Mouse (Mus musculus) embryonic facial prominence, embryonic 11.5 days (tissue): ENCODE data around the gene Pla2g2c. TPM values are rescaled to one million over a fixed set of nuclear protein-coding genes. Genes with fewer than 3 reads are reported as not detected.

Source experiments
- ATAC-seq: fragments of 200-750 bp; cut with Nextera tagmentation; replicated peaks from 2 replicates; pipeline ENCODE4 v1.8.0; 2017; ENCODE audit warnings: low read depth; ENCODE audit not compliant: insufficient number of reproducible peaks, low FRiP score, low TSS enrichment
- DNase-seq: peaks from one replicate; pipeline ENCODE4 v3.0.0-alpha.2; 2015; ENCODE audit warnings: low spot score
- H3K27ac ChIP-seq: fragments of 300-500 bp; sonication (generic); replicated peaks from 2 replicates; pipeline ENCODE4 v1.5.1; 2014; ENCODE audit warnings: mild to moderate bottlenecking, low read depth, low read length, control low read depth
- H3K27me3 ChIP-seq: fragments of 300-500 bp; sonication (generic); 2 replicates; pipeline ENCODE4 v1.6.1; 2014; ENCODE audit warnings: mild to moderate bottlenecking, low read length, moderate library complexity, mixed read lengths; ENCODE audit not compliant: control insufficient read depth, insufficient read depth
- H3K36me3 ChIP-seq: fragments of 300-500 bp; sonication (generic); replicated peaks from 2 replicates; pipeline ENCODE4 v1.6.1; 2014; ENCODE audit warnings: low read depth, mild to moderate bottlenecking, low read length, moderate library complexity, mixed read lengths; ENCODE audit not compliant: control insufficient read depth, insufficient read depth
- H3K4me1 ChIP-seq: fragments of 300-500 bp; sonication (generic); 2 replicates; pipeline ENCODE4 v1.6.1; 2014; ENCODE audit warnings: low read length, mixed read lengths; ENCODE audit not compliant: control insufficient read depth, insufficient read depth
- H3K4me2 ChIP-seq: fragments of 300-500 bp; sonication (generic); 2 replicates; pipeline ENCODE4 v1.6.1; 2014; ENCODE audit warnings: low read depth, mild to moderate bottlenecking, control low read depth, low read length, moderate library complexity
- H3K4me3 ChIP-seq: fragments of 300-500 bp; sonication (generic); 2 replicates; pipeline ENCODE4 v1.5.1; 2014; ENCODE audit warnings: low read depth, low read length, control low read depth
- H3K9ac ChIP-seq: fragments of 300-500 bp; sonication (generic); replicated peaks from 2 replicates; pipeline ENCODE4 v1.6.1; 2014; ENCODE audit warnings: mild to moderate bottlenecking, control low read depth, low read length
- H3K9me3 ChIP-seq: fragments of 300-500 bp; sonication (generic); replicated peaks from 2 replicates; pipeline ENCODE4 v1.6.1; 2016; ENCODE audit warnings: mild to moderate bottlenecking, low read length, inconsistent platforms, mixed read lengths; ENCODE audit not compliant: control insufficient read depth
- WGBS: fragments of 180-500 bp; shearing (Covaris S2); extraction: QIAGEN DNeasy Blood & Tissue Kit; methylation state at CpG from one replicate; pipeline ENCODE4 v1.1.7; 2014; 5-methylcytosine and 5-hydroxymethylcytosine counted together
- polyA plus RNA-seq: library from polyadenylated mRNA; unstranded; fragments of >200 nt; fragmentation: Nextera tagmentation; extraction: Ambion mirVana; gene quantifications from 2 replicates; pipeline ENCODE4 v1.2.1, GENCODE M21; 2014

Pla2g2c gene
- polyA plus RNA-seq, 1 experiment from 2014 or later: 0.48 TPM

DNA sequence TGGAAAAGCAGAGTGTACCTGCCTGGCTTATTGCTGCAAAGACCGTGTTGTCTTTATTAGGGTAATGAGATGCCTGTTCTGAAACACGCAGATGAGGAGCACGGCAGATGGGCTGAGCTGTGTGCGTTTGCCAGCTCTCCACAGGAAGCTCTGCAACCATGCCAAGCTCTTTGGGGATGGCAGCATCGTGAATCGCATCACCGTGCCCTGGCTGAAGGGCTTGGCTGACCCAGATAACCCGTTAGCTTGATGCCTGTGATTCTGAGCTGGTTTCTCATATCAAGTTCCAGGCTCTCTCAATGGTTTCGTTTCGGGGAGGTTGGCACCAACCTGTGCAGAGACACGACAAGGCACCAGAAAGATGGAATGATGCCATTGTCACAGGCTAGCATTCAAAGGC is 14.0 kb upstream of the Pla2g2c start:
- H3K4me3 ChIP-seq: no peak overlapping the region
- no peaks in the 10 kb centered on the region for H3K36me3 ChIP-seq
- DNase-seq (no peak), ATAC-seq (no peak)
- H3K27ac ChIP-seq: no peak overlapping the region
- 83% methylated on average over 11 of the region's 11 CpGs for WGBS
- H3K9ac ChIP-seq: no peak overlapping the region
- no peak overlapping the region for H3K4me2 ChIP-seq
- no peaks in the 10 kb centered on the region for H3K27me3 ChIP-seq
- H3K4me1 ChIP-seq: no peaks in the 10 kb centered on the region
- H3K9me3 ChIP-seq: no peaks in the 10 kb centered on the region

DNA sequence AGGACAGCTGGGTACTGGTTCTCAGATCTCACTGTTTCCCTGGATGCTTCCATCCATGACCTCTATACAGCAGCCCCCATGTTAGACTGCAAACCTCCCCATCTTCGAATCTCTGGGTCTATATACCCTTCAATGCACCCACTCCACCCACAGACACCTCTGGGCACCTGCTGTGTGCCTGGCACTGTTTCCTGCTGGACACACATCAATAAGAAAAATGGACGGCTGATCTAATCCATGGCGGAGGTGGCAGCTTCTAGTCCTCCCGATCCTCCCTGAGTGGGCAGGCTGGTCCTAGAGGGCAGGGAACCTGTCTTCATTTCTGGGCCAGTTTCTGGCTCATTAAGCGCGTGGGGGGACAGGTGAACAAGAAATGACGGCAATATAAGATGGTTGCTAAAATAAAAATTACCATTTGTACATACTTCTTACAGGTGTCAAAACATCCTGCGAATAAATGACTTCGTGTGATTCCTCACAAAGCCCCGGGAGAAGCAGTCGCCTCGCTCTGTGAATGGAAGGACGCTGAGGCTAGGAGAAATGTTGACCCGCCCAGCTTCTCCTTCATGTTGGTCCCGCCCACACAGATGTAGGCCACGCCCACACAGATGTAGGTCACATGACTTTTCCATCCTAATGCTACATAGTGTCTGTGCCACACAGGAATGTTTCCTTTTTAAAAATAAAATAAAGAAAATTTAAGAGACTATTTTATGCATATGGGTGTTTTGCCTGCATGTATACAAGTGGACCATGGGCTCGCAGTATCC is 13.4 kb upstream of the Pla2g2c start:
- H3K27ac ChIP-seq: no peak overlapping the region
- no peak overlapping the region for H3K4me3 ChIP-seq
- H3K9ac ChIP-seq: no peak overlapping the region
- DNase-seq (no peak), ATAC-seq (no peak)
- H3K36me3 ChIP-seq: no peaks in the 10 kb centered on the region
- H3K4me1 ChIP-seq: no peaks in the 10 kb centered on the region
- 71% methylated on average over 17 of the region's 17 CpGs for WGBS
- H3K4me2 ChIP-seq: no peak overlapping the region
- H3K27me3 ChIP-seq: no peaks in the 10 kb centered on the region
- no peaks in the 10 kb centered on the region for H3K9me3 ChIP-seq

DNA sequence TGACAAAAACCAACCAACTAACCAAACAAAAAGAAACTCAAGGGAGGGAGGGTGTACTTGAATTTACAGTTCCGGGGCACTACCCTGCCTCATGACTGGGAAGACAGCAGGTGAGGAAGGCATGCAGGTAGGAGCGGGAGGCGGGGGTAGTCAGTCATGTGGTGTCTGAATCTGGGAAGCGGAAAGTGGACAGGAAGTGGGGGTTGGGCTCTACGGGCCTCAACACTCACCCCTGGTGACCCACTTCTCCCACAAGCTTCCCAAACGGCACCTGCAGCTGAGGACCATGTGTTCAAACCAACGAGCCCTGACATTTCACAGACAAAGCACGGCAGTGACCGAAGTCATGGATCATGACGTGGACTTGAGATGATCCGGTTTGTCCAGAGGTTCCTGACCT is 12.5 kb upstream of the Pla2g2c start:
- WGBS: 71% methylated on average over 11 of the region's 11 CpGs
- Histone ChIP-seq H3K9ac (no peak overlapping the region), H3K36me3 (no peaks in the 10 kb centered on the region), H3K9me3 (no peaks in the 10 kb centered on the region), H3K27me3 (no peaks in the 10 kb centered on the region), H3K27ac (no peak overlapping the region), H3K4me2 (no peak overlapping the region), H3K4me3 (no peak overlapping the region), H3K4me1 (no peaks in the 10 kb centered on the region)
- ATAC-seq (no peak), DNase-seq (no peak)

DNA sequence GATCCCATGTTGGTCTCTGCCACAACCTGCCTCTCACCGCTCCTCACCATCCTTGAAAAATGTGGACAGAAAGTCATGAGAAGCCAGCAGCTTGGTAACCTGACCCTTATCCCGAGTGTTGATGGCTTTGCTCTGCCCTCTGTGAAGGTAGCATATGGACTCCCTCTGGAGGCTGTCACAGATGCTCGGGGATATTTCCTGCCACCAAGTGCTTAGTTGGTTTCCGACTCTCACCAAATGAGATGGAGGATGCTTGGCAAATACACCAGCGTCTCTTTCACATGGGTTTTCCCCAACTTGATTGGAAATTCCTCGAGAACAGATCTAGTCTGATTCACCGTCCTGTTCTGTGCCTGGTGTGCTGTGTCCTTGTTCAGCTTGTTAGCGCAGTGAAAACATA is 12.0 kb upstream of the Pla2g2c start:
- DNase-seq (no peak), ATAC-seq (no peak)
- Histone ChIP-seq H3K4me2 (no peak overlapping the region), H3K36me3 (no peaks in the 10 kb centered on the region), H3K27me3 (no peaks in the 10 kb centered on the region), H3K9me3 (no peaks in the 10 kb centered on the region), H3K4me3 (no peak overlapping the region), H3K27ac (no peak overlapping the region), H3K4me1 (no peaks in the 10 kb centered on the region), H3K9ac (no peak overlapping the region)
- WGBS: 79% methylated on average over 8 of the region's 8 CpGs

DNA sequence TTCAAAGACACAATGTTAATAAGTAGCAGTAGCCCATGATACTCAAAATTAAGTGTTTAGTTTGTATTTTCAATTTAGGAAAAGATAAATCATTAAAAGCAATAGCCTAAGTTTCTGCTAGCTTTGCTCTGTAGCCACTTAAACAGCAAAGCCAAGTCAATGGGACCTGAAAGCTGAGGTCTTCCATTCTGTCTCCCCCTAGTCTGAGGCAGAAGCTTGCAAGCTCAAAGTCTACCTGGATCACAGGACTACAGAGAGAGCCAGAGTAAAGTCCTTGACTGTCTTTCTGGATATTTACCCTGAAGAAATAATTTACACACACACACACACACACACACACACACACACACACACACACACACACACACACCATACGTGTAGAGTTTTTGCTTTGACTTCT is 10.4 kb upstream of the Pla2g2c start:
- Histone ChIP-seq H3K27me3 (no peaks in the 10 kb centered on the region), H3K27ac (no peak overlapping the region), H3K4me2 (no peak overlapping the region), H3K9ac (no peak overlapping the region), H3K4me1 (no peaks in the 10 kb centered on the region), H3K4me3 (no peak overlapping the region), H3K36me3 (no peaks in the 10 kb centered on the region), H3K9me3 (no peaks in the 10 kb centered on the region)
- DNase-seq (no peak), ATAC-seq (no peak)
- WGBS: 85% methylated on average over 1 of the region's 1 CpGs

DNA sequence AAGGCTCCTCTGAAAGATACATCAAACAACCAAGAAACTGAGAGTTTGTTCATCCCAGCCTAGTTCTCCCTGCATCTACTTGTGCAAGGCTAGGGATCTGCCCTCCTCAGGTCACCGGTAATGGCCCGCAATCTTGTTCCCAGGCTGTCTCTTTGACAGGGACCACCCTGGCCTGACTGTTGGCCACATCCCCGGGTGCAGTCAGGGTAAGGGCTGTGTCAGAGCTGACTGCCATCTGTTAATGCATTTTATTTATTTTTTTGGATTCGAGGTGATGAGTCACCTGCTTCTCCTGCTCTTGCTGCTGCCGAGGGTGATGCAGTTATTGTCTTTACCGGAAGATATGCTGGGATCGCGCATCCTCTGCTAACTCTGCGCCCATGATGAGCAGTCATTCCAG is 7.9 kb upstream of the Pla2g2c start:
- H3K4me3 ChIP-seq: no peak overlapping the region
- H3K36me3 ChIP-seq: no peaks in the 10 kb centered on the region
- no peaks in the 10 kb centered on the region for H3K4me1 ChIP-seq
- no peak for DNase-seq
- no peak overlapping the region for H3K9ac ChIP-seq
- no peaks in the 10 kb centered on the region for H3K27me3 ChIP-seq
- H3K4me2 ChIP-seq: no peak overlapping the region
- no peak for ATAC-seq
- no peak overlapping the region for H3K27ac ChIP-seq
- no peaks in the 10 kb centered on the region for H3K9me3 ChIP-seq
- 89% methylated on average over 9 of the region's 9 CpGs for WGBS

DNA sequence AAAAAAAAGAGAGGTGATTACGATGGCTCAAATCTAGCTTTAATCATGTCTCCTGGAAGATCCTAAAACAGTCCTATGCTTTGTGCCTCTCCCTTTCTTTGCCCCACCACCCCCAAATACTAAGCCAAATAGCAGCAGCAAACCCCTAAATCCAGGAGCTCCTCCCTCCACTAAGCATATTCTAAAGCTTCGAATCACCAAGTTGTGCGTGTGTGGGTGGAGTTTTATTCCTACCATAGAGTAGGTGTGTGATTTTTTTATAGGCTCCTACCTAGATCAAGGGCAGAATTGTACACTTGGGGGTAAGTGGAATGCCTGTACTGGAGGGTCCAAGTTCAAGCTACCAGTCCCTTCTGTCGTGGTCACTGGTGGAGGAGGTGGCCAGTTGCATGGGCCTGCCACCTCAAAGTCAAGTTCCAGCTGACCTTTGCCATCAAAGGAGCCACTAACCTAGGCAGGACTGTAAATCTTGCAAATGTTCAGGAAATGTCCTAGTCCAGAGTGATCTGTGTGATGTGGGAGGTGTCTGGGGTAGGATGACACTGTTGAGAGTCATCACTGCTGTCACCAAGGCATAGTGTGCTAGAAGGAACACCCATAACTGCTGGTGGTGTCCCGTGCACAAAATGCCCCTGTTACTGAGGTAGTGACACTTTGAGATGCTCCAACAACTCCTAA is 5.9 kb upstream of the Pla2g2c start:
- WGBS: 85% methylated on average over 5 of the region's 5 CpGs

DNA sequence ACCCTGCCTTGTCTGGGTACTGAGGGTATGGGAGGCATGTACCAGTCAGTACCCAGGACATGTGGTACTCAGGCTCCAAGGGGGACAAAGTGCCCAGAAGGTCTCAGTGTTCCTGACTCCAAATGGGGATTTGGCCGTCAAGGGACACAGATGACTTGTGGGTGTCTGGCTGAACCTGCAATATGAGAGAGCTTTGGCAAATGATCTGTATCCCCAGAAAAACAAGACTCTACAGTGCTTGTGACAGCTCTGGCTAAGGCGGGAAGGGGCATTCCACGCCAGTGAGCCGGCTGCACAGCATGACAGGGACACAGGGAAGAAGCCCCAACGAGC is 5.4 kb upstream of the Pla2g2c start:
- Histone ChIP-seq H3K4me1 (no peaks in the 10 kb centered on the region), H3K4me3 (no peak overlapping the region), H3K27ac (no peak overlapping the region), H3K4me2 (no peak overlapping the region), H3K36me3 (no peaks in the 10 kb centered on the region), H3K9me3 (no peaks in the 10 kb centered on the region), H3K27me3 (no peaks in the 10 kb centered on the region), H3K9ac (no peak overlapping the region)
- WGBS: 80% methylated on average over 5 of the region's 5 CpGs
- ATAC-seq (no peak), DNase-seq (no peak)

More for the DNA sequence above, 5.9 kb upstream of the Pla2g2c start:
- no peak overlapping the region for H3K27ac ChIP-seq
- ATAC-seq (no peak), DNase-seq (no peak)
- no peaks in the 10 kb centered on the region for H3K9me3 ChIP-seq
- no peak overlapping the region for H3K9ac ChIP-seq
- no peak overlapping the region for H3K4me3 ChIP-seq
- H3K4me2 ChIP-seq: no peak overlapping the region
- no peaks in the 10 kb centered on the region for H3K4me1 ChIP-seq
- no peaks in the 10 kb centered on the region for H3K27me3 ChIP-seq
- no peaks in the 10 kb centered on the region for H3K36me3 ChIP-seq
